ENCODE assay signal across 8 mouse cellular contexts in the genomic region with DNA sequence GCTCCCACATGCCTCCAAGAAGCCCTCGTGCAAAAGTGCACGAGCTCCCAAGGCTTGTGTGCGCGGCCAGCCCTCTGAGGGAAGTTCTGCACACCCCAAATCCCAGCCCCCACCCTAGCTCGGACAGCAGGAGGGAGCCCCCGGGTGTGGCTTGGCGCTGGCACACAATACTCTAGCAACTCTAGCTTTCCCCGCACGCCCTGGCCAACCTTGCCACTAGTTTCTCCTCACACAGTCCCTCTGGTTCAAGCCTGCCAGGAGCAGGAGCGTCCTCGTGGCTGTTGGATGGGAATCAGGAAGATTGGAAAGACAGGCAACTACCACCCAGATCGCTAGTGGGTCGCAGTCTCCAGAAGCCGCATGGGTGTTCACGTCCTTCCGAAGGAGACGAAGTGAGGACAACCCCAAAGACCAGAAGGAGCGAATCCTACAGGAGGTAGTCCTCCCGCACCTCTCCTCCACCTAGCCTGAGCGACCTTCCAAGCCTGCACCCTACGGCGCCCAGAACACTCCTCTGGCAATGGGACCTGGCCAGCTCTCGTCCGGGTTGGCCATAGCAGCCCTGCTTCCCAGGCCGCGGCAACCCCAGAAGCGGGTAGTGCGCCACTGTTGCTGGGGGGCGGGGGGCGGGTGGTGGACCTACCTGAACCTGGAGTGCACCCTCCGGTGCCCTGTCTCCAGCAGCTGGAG.
DNase-seq lines count a peak whose midpoint lies in the region; ATAC-seq lines count a peak whose summit lies in the region.

No protein-coding gene starts in this region.

- WGBS in limb, embryonic 15.5 days: 14% methylated on average over 31 of the region's 31 CpGs
- WGBS in midbrain, embryonic 16.5 days: 23% methylated on average over 30 of the region's 31 CpGs

- H3K9ac ChIP-seq in limb, embryonic 15.5 days: 0 out of 2 replicates have a peak overlapping the region, but pooled peaks have one; percentile 33
- peak overlapping the region; percentile 67 for H3K9ac ChIP-seq in midbrain, embryonic 16.5 days (ENCODE audit: low read depth, low read length)

- DNase-seq in spleen, adult 12 weeks (ENCODE audit: low spot score): peak; percentile 14
- no peak for DNase-seq in spleen, postnatal 36 days (ENCODE audit: low spot score in 2 of 2)
- DNase-seq in embryo, embryonic 10 days (ENCODE audit: low spot score): peak; percentile 10
- DNase-seq in kidney, adult 11 months: peak; percentile 21
- DNase-seq in testis, postnatal 10 days (ENCODE audit: low spot score): peak; percentile 37

- no peaks in the 10 kb centered on the region for H3K27me3 ChIP-seq in limb, embryonic 15.5 days
- H3K27me3 ChIP-seq in midbrain, embryonic 16.5 days (ENCODE audit: control insufficient read depth, insufficient read depth, low read depth, low read length): no peaks in the 10 kb centered on the region

- H3K4me3 ChIP-seq in limb, embryonic 15.5 days: peak overlapping the region; percentile 46
- H3K4me3 ChIP-seq in midbrain, embryonic 16.5 days (ENCODE audit: low read depth, low read length): peak overlapping the region; percentile 50

- H3K36me3 ChIP-seq in limb, embryonic 15.5 days: no peaks in the 10 kb centered on the region
- H3K36me3 ChIP-seq in midbrain, embryonic 16.5 days (ENCODE audit: control insufficient read depth, insufficient read depth, low read length): no peaks in the 10 kb centered on the region

- peak; percentile 65 for ATAC-seq in granulocyte monocyte progenitor cell, adult 5-6 weeks (replicated peaks; ENCODE audit: poor library complexity, severe bottlenecking)
- no peak; the same call in none of the 2 replicates for ATAC-seq in limb, embryonic 15.5 days (ENCODE audit: insufficient number of reproducible peaks, low FRiP score, low TSS enrichment, low read depth)
- peak; percentile 79 for ATAC-seq in midbrain, embryonic 16.5 days

- H3K4me1 ChIP-seq in limb, embryonic 15.5 days: no peaks in the 10 kb centered on the region
- H3K4me1 ChIP-seq in midbrain, embryonic 16.5 days (ENCODE audit: control insufficient read depth, insufficient read depth, low read length): no peaks in the 10 kb centered on the region

- no peaks in the 10 kb centered on the region for H3K9me3 ChIP-seq in limb, embryonic 15.5 days
- no peaks in the 10 kb centered on the region; the same call in 1 of the 2 replicates for H3K9me3 ChIP-seq in midbrain, embryonic 16.5 days (replicated peaks; ENCODE audit: control insufficient read depth, low read length, poor library complexity, severe bottlenecking)

- peak overlapping the region; percentile 79 for H3K4me2 ChIP-seq in limb, embryonic 15.5 days
- H3K4me2 ChIP-seq in midbrain, embryonic 16.5 days (ENCODE audit: low read length): peak overlapping the region; percentile 72

- H3K27ac ChIP-seq in limb, embryonic 15.5 days: no peak overlapping the region
- no peak overlapping the region for H3K27ac ChIP-seq in midbrain, embryonic 16.5 days (ENCODE audit: low read length)

Comparison
In these comparisons a context has a peak if more than half of its experiments do, and no peak if none do; other contexts are left out.
1. DNase-seq: peak in spleen, adult 12 weeks (single experiment), embryo, embryonic 10 days (single experiment), kidney, adult 11 months (single experiment) and testis, postnatal 10 days (single experiment); none in spleen, postnatal 36 days (0 of 2).